Mouse (Mus musculus) midbrain, postnatal 0 days (tissue): ENCODE measurements around the gene Efcab6. TPM values are rescaled to one million over a fixed set of nuclear protein-coding genes. Genes with fewer than 3 reads are reported as not detected.
A peak's percentile ranks its signal among the peaks of the same experiment; 100 is the strongest.

Experiments used
- ATAC-seq: fragments of 200-750 bp; cut with Nextera tagmentation; 2 replicates; pipeline ENCODE4 v1.8.0; 2017; ENCODE audit warnings: moderate number of reproducible peaks, mild to moderate bottlenecking, moderate TSS enrichment, moderate library complexity; ENCODE audit not compliant: low FRiP score
- DNase-seq: peaks from one replicate; pipeline ENCODE4 v3.0.0-alpha.2; 2015; ENCODE audit warnings: low spot score
- H3K27ac ChIP-seq: fragments of 300-500 bp; sonication (generic); 2 replicates; pipeline ENCODE4 v1.5.1; 2014; ENCODE audit warnings: low read depth, mild to moderate bottlenecking, low read length, mixed read lengths
- H3K27me3 ChIP-seq: fragments of 300-500 bp; sonication (generic); 2 replicates; pipeline ENCODE4 v1.6.1; 2014; ENCODE audit warnings: low read length, control low read depth, mixed read lengths; ENCODE audit not compliant: insufficient read depth
- H3K36me3 ChIP-seq: fragments of 300-500 bp; sonication (generic); 2 replicates; pipeline ENCODE4 v1.6.1; 2014; ENCODE audit warnings: low read length, control low read depth, mixed read lengths; ENCODE audit not compliant: insufficient read depth
- H3K4me1 ChIP-seq: fragments of 300-500 bp; sonication (generic); 2 replicates; pipeline ENCODE4 v1.6.1; 2014; ENCODE audit warnings: mild to moderate bottlenecking, control low read depth, antibody characterized with exemption, low read length, mixed read lengths; ENCODE audit not compliant: insufficient read depth
- H3K4me2 ChIP-seq: fragments of 300-500 bp; sonication (generic); 2 replicates; pipeline ENCODE4 v1.6.1; 2014; ENCODE audit warnings: low read depth, mild to moderate bottlenecking, low read length, mixed read lengths; ENCODE audit not compliant: poor library complexity, severe bottlenecking
- H3K4me3 ChIP-seq: fragments of 300-500 bp; sonication (generic); 2 replicates; pipeline ENCODE4 v1.5.1; 2014; ENCODE audit warnings: low read depth, mild to moderate bottlenecking, low read length, moderate library complexity
- H3K9ac ChIP-seq: fragments of 300-500 bp; sonication (generic); replicated peaks from 2 replicates; pipeline ENCODE4 v1.6.1; 2014; ENCODE audit warnings: mild to moderate bottlenecking, low read length, moderate library complexity, mixed read lengths; ENCODE audit not compliant: poor library complexity, severe bottlenecking
- H3K9me3 ChIP-seq: fragments of 300-500 bp; sonication (generic); 2 replicates; pipeline ENCODE4 v1.6.1; 2016; ENCODE audit warnings: low read length, control low read depth
- CTCF ChIP-seq: IDR thresholded peaks from 2 replicates; pipeline ENCODE4 v1.5.1; 2016; ENCODE audit warnings: antibody characterized with exemption, mild to moderate bottlenecking
- WGBS: fragments of 180-500 bp; shearing (Covaris S2); extraction: QIAGEN DNeasy Blood & Tissue Kit; methylation state at CpG from one replicate; pipeline ENCODE4 v1.1.7; 2014; 5-methylcytosine and 5-hydroxymethylcytosine counted together
- polyA plus RNA-seq: library from polyadenylated mRNA; unstranded; fragments of >200 nt; fragmentation: Nextera tagmentation; extraction: Ambion mirVana; gene quantifications from 2 replicates; pipeline ENCODE4 v1.2.1, GENCODE M21; 2015
- total RNA-seq: library from RNA; depleted of rRNA; stranded (reverse); fragments of >200 nt; gene quantifications from 2 replicates; pipeline ENCODE4 v1.2.3, GENCODE M21; 2014; rRNA removed

The Efcab6 gene
- total RNA-seq: 1.3 and 3.9 TPM in 2 replicates
- polyA plus RNA-seq: 0.55 and 1.5 TPM in 2 replicates

GRCm38 (mm10) chr15:84065140-84065539 lies at the start of gene Efcab6:
TSS of gene Efcab6 (minus strand) at chr15:84065379.
- TF ChIP-seq CTCF: no peak
- Histone ChIP-seq H3K4me2 (peak within 1 kb of the TSS; percentile 84), H3K4me1 (no peaks in the 10 kb centered on the region; the same call in 1 of the 2 replicates), H3K27ac (no peak within 1 kb of the TSS), H3K4me3 (peak within 1 kb of the TSS; percentile 42), H3K36me3 (no peaks in the 10 kb centered on the region), H3K9me3 (peaks cover 4% of the 10 kb centered on the region; the same call in 1 of the 2 replicates), H3K27me3 (no peaks in the 10 kb centered on the region; the same call in 1 of the 2 replicates), H3K9ac (peak within 1 kb of the TSS; percentile 37; the same call in 1 of the 2 replicates)
- ATAC-seq (peak; percentile 60; the same call in 1 of the 2 replicates), DNase-seq (peak; percentile 83)
- 2% methylated on average over 29 of the region's 29 CpGs for WGBS

GRCm38 (mm10) chr15:84113873-84114272 lies 48.7 kb upstream of the Efcab6 start:
- no peaks in the 10 kb centered on the region for H3K9me3 ChIP-seq
- no peak overlapping the region for H3K27ac ChIP-seq
- no peak overlapping the region for H3K4me3 ChIP-seq
- no peaks in the 10 kb centered on the region for H3K4me1 ChIP-seq
- WGBS: 74% methylated on average over 6 of the region's 6 CpGs
- no peak for TF ChIP-seq CTCF
- H3K9ac ChIP-seq: no peak overlapping the region
- H3K4me2 ChIP-seq: no peak overlapping the region
- ATAC-seq (no peak), DNase-seq (no peak)
- H3K36me3 ChIP-seq: no peaks in the 10 kb centered on the region
- H3K27me3 ChIP-seq: no peaks in the 10 kb centered on the region

GRCm38 (mm10) chr15:84108899-84109298 lies 43.7 kb upstream of the Efcab6 start:
- Histone ChIP-seq H3K36me3 (no peaks in the 10 kb centered on the region), H3K4me1 (peaks cover 12% of the 10 kb centered on the region), H3K27me3 (no peaks in the 10 kb centered on the region), H3K9me3 (no peaks in the 10 kb centered on the region), H3K27ac (no peak overlapping the region), H3K4me3 (no peak overlapping the region), H3K4me2 (no peak overlapping the region), H3K9ac (no peak overlapping the region)
- no peak for ATAC-seq
- TF ChIP-seq CTCF: no peak
- no peak for DNase-seq
- WGBS: 9% methylated on average over 13 of the region's 13 CpGs

- Histone ChIP-seq H3K9me3 (no peaks in the 10 kb centered on the region), H3K9ac (peak overlapping the region; percentile 84), H3K36me3 (peaks cover 4% of the 10 kb centered on the region; the same call in 1 of the 2 replicates), H3K4me2 (peak overlapping the region; percentile 64), H3K4me1 (peaks cover 15% of the 10 kb centered on the region), H3K4me3 (peak overlapping the region; percentile 73), H3K27ac (peak overlapping the region; percentile 67), H3K27me3 (no peaks in the 10 kb centered on the region)
- peak; percentile 11; the same call in 1 of the 2 replicates for TF ChIP-seq CTCF
- WGBS: 8% methylated on average over 12 of the region's 12 CpGs
- ATAC-seq: peak; percentile 35
- peak; percentile 24 for DNase-seq
These were observed 40.8 kb upstream of the Efcab6 start for GRCm38 (mm10) chr15:84105924-84106500.

GRCm38 (mm10) chr15:84105105-84105923 lies 40.1 kb upstream of the Efcab6 start, which contains the start of gene Sult4a1:
TSS of gene Sult4a1 (minus strand) at chr15:84105754.
- Histone ChIP-seq H3K4me2 (peak within 1 kb of the TSS; percentile 64), H3K27me3 (no peaks in the 10 kb centered on the region), H3K36me3 (peaks cover 4% of the 10 kb centered on the region; the same call in 1 of the 2 replicates), H3K27ac (peak within 1 kb of the TSS; percentile 67), H3K9me3 (no peaks in the 10 kb centered on the region), H3K4me3 (peak within 1 kb of the TSS; percentile 73), H3K9ac (peak within 1 kb of the TSS; percentile 84), H3K4me1 (peaks cover 15% of the 10 kb centered on the region)
- no peak for TF ChIP-seq CTCF
- peak; percentile 78 for ATAC-seq
- DNase-seq: peak; percentile 69
- WGBS: under 1% methylated on average over 71 of the region's 77 CpGs
